Comparison of ENCODE assay signal across 7 mouse cellular contexts in the genomic region with DNA sequence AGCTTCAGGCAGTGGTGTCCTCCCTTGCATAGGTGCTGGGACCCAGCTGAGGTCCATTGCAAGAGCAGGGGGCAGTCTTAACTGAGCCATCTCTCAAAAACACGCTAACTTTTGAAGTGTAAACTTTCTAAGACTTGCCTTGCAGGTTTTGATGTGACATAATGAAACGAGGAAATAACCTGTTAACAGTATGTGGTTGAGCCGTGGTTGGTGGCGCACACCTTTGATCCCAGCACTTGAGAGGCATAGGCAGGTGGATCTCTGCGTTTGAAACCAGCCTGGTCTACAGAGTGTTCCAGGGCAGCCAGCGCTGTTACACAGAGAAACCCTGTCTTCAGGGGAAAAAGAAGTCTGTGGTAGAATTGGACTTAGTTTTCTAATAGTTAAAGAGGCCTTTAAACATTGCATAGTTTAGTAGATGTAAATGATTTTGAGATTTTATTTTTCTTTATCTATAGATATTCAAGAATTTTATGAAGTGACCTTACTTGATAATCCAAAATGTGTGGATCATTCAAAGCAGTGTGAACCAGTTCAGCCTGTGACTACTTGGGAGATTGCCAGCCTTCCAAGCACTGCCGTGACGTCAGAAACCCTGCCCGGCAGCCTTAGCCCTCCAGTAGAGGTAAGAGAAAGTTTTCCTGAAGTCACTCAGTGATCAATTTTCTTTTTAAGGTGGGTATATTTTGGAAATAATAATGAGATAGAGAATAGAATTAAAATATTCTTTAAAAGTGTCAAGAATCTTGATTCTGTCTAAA. TPM values are rescaled to one million over a fixed set of nuclear protein-coding genes. Genes with fewer than 3 reads are reported as not detected.
DNase-seq lines count a peak whose midpoint lies in the region.

No protein-coding gene starts in this region.

- peak; percentile 64 for DNase-seq in heart, postnatal 4 days
- no peak for DNase-seq in heart, adult 11 months
- peak; percentile 69 for DNase-seq in T-cell, adult 2 months (ENCODE audit: low spot score)
- peak; percentile 41 to 50 for DNase-seq in adrenal gland, postnatal 36 days
- peak; percentile 39 for DNase-seq in lung, postnatal 25 days (ENCODE audit: low spot score)
- no peak for DNase-seq in testis, postnatal 14 days (ENCODE audit: low spot score)
- DNase-seq in urinary bladder, adult 18-20 months (ENCODE audit: low spot score in 2 of 2): no peak

RNA-seq across cellular contexts. Expression of a gene that starts 20.6 kb away (rescaled TPM):
- 10 to 100 TPM; 42.0 to 43.5 TPM for total RNA-seq in heart, postnatal 4 days (2021)
- total RNA-seq in adrenal gland, postnatal 36 days (2021): 100 to 1,000 TPM in 1 of 2 experiments, 10 to 100 TPM in 1; 88.5 to 105 TPM

Comparison
In these comparisons a context has a peak if more than half of its experiments do, and no peak if none do; other contexts are left out.
1. DNase-seq: peak in heart, postnatal 4 days (single experiment), T-cell, adult 2 months (single experiment), adrenal gland, postnatal 36 days (2 of 2) and lung, postnatal 25 days (single experiment); none in heart, adult 11 months (single experiment), testis, postnatal 14 days (single experiment) and urinary bladder, adult 18-20 months (0 of 2).